Mouse (Mus musculus) midbrain, embryonic 15.5 days (tissue): ENCODE results near the gene Cracr2a. TPM values are rescaled to one million over a fixed set of nuclear protein-coding genes. Genes with fewer than 3 reads are reported as not detected.
A peak's percentile ranks its signal among the peaks of the same experiment; 100 is the strongest.
"Not testable (repeated sequence)": the region's sequence is repeated elsewhere in the genome, so short reads cannot be mapped to it uniquely, and the experiment has no call there.

Experiments
- ATAC-seq: fragments of 200-750 bp; cut with Nextera tagmentation; replicated peaks from 2 replicates; pipeline ENCODE4 v1.8.0; 2017; ENCODE audit warnings: moderate TSS enrichment
- H3K27ac ChIP-seq: fragments of 300-500 bp; sonication (generic); 2 replicates; pipeline ENCODE4 v1.5.1; 2015; ENCODE audit warnings: mild to moderate bottlenecking, inconsistent platforms
- H3K27me3 ChIP-seq: fragments of 300-500 bp; sonication (generic); replicated peaks from 2 replicates; pipeline ENCODE4 v1.6.1; 2015; ENCODE audit warnings: inconsistent platforms
- H3K36me3 ChIP-seq: fragments of 300-500 bp; sonication (generic); replicated peaks from 2 replicates; pipeline ENCODE4 v1.6.1; 2015; ENCODE audit warnings: inconsistent platforms
- H3K4me1 ChIP-seq: fragments of 300-500 bp; sonication (generic); 2 replicates; pipeline ENCODE4 v1.6.1; 2015; ENCODE audit warnings: inconsistent platforms
- H3K4me2 ChIP-seq: fragments of 300-500 bp; sonication (generic); 2 replicates; pipeline ENCODE4 v1.6.1; 2015; ENCODE audit warnings: inconsistent platforms, mild to moderate bottlenecking, moderate library complexity
- H3K4me3 ChIP-seq: fragments of 300-500 bp; sonication (generic); 2 replicates; pipeline ENCODE4 v1.5.1; 2015; ENCODE audit warnings: mild to moderate bottlenecking, inconsistent platforms
- H3K9ac ChIP-seq: fragments of 300-500 bp; sonication (generic); 2 replicates; pipeline ENCODE4 v1.6.1; 2015; ENCODE audit warnings: mild to moderate bottlenecking, inconsistent platforms
- H3K9me3 ChIP-seq: fragments of 300-500 bp; sonication (generic); 2 replicates; pipeline ENCODE4 v1.6.1; 2016; ENCODE audit warnings: inconsistent platforms
- WGBS: fragments of 180-500 bp; shearing (Covaris S2); methylation state at CpG from one replicate; pipeline ENCODE4 v1.1.7; 2015; ENCODE audit warnings: mixed read lengths; 5-methylcytosine and 5-hydroxymethylcytosine counted together
- polyA plus RNA-seq: library from polyadenylated mRNA; unstranded; fragments of >200 nt; fragmentation: Nextera tagmentation; extraction: Ambion mirVana; gene quantifications from 2 replicates; pipeline ENCODE4 v1.2.1, GENCODE M21; 2015

The Cracr2a gene
- 0.11 and 0.74 TPM in 2 replicates for polyA plus RNA-seq

DNA sequence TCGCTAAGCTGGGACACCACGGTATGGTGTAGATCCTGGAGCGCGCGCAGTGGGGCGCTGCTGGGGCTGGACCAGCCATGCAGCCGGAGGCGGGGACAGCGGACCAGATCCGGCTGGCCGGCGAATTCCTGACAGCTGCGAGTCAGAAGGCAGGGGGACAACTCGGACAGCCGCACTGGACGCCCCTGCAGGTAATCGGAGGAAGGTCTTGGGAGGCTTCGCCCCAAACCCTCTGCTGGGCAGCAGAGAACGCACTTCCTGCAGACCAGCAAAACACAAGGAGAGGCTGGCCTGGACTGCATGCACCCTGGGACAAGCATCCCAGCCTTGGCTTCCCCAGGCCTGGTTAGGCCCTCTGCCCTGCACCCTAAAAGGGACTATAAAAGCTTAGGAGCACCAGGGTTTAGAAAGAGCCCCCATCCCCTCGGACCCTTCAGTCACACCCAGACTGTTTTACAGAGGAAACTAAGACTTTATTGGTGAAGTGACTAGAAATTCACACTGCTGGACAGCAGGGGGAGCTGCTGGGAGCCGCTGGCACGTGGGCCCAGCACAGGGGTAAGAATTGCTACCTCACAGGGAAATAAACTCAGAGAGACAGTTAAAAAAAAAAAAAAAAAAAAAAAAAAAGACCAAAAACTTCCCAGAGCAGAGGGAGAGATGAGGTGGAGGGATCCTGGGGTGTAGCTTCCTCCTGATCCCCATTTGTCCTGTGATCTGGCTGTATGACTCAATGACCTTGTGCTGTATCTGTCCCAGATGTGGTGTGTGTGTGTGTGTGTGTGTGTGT lies at the start of gene Cracr2a:
TSS of gene Cracr2a (plus strand) at position 108 of the 790 bp plus-strand sequence.
- no peak within 1 kb of the TSS for H3K27ac ChIP-seq
- H3K4me2 ChIP-seq = peak within 1 kb of the TSS; percentile 74
- peak within 1 kb of the TSS; percentile 38 for H3K4me3 ChIP-seq
- ATAC-seq = peak; percentile 87
- WGBS = under 1% methylated on average over 22 of the region's 22 CpGs
- H3K4me1 ChIP-seq = peaks cover 8% of the 10 kb centered on the region
- no peaks in the 10 kb centered on the region for H3K27me3 ChIP-seq
- H3K9ac ChIP-seq = peak within 1 kb of the TSS; percentile 41
- no peaks in the 10 kb centered on the region for H3K9me3 ChIP-seq
- H3K36me3 ChIP-seq = no peaks in the 10 kb centered on the region

DNA sequence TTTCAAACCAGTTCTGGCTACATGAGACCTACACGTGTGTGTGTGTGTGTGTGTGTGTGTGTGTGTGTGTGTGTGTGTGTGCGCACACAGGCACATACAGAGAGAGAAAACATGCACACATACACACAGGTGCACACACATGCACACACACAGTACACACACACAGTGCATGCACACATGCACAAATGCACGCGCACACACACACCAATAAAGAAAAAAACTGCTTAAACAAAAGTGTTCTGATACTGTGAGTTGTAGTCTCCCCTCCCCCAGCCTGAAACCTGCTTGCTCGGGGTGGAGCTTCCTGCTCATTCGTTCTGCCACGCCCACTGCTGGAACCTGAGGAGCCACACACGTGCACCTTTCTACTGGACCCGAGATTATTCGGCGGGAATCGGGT lies 47.4 kb upstream of the Cracr2a start:
- not testable (repeated sequence) for H3K9ac ChIP-seq, H3K36me3 ChIP-seq, H3K27ac ChIP-seq, H3K27me3 ChIP-seq, H3K4me3 ChIP-seq, H3K4me1 ChIP-seq, ATAC-seq, H3K9me3 ChIP-seq, H3K4me2 ChIP-seq
- 92% methylated on average over 7 of the region's 12 CpGs for WGBS

DNA sequence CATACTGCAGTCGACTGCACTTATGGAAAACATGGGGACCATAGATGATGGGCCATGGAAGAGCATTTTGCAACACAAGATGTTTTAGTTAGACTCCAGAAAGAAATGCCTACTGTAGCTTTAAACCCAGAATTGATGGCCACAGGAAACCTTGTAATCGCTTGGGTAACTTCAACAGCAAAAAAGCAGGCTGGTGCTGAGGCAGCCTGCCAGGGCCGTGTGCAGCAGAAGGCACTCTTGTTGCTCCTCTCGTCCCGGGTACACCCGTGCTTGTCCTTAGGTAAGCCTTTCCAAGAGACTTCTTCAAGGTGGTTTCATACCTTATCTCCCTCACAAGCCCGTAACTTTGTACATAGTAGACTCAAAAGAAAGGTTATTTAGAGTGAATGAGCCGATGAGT lies 40.0 kb upstream of the Cracr2a start:
- no peak for ATAC-seq
- H3K4me2 ChIP-seq = no peak overlapping the region
- 81% methylated on average over 8 of the region's 8 CpGs for WGBS

DNA sequence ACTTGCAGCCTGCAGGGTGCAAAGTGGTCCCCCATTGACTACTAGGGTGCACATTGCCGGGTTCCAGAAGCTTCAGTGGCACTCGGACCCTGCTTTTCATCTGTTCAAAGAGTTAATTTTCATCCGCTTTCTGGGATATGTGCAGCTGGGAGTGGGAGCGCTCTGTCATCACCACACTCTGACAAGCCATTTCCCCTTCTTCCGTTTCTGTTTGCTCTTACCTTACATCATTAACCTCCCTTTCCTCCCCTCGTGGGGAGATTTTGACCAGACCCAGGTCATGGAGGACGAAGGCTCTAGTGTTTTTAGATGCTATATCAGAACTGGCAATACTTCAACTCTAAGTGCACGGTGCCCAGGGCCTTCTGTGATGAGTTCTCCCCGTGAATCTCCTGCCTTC lies 38.8 kb upstream of the Cracr2a start:
- WGBS = 83% methylated on average over 9 of the region's 9 CpGs
- Histone ChIP-seq H3K9me3 (no peaks in the 10 kb centered on the region), H3K27ac (no peak overlapping the region), H3K36me3 (no peaks in the 10 kb centered on the region), H3K27me3 (no peaks in the 10 kb centered on the region), H3K4me1 (no peaks in the 10 kb centered on the region), H3K4me2 (no peak overlapping the region), H3K9ac (no peak overlapping the region), H3K4me3 (no peak overlapping the region)
- ATAC-seq = no peak

More for the DNA sequence above, 40.0 kb upstream of the Cracr2a start:
- H3K9ac ChIP-seq = no peak overlapping the region
- no peaks in the 10 kb centered on the region for H3K27me3 ChIP-seq
- no peaks in the 10 kb centered on the region for H3K36me3 ChIP-seq
- H3K4me3 ChIP-seq = no peak overlapping the region
- no peaks in the 10 kb centered on the region for H3K4me1 ChIP-seq
- no peaks in the 10 kb centered on the region for H3K9me3 ChIP-seq
- no peak overlapping the region for H3K27ac ChIP-seq

DNA sequence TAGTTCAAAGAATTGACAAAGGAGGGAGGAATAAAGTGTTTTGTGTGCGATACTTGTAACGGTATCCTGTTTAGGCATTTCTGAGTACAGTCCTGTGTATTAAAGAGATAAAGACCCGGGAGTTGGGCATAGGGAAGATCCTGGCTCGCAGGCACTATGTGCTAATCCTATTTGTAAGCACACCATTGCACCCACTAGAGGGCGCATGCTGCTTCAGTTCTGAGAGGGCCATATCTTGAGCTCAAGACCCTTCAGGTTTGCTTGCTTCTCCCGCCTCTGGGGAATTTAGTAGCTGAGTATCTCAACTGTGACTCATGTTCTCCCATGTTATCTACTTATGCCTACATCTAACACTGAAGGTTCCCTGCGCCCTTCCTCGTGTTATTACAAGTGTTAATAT lies 36.7 kb upstream of the Cracr2a start:
- H3K4me2 ChIP-seq = no peak overlapping the region
- no peaks in the 10 kb centered on the region for H3K36me3 ChIP-seq
- peaks cover 2% of the 10 kb centered on the region; the same call in 1 of the 2 replicates for H3K4me1 ChIP-seq
- H3K4me3 ChIP-seq = no peak overlapping the region
- no peaks in the 10 kb centered on the region for H3K27me3 ChIP-seq
- no peak overlapping the region for H3K9ac ChIP-seq
- WGBS = 32% methylated on average over 8 of the region's 8 CpGs
- ATAC-seq = 0 out of 2 replicates have a peak, but pooled peaks have one; percentile 27
- H3K27ac ChIP-seq = no peak overlapping the region
- H3K9me3 ChIP-seq = no peaks in the 10 kb centered on the region

DNA sequence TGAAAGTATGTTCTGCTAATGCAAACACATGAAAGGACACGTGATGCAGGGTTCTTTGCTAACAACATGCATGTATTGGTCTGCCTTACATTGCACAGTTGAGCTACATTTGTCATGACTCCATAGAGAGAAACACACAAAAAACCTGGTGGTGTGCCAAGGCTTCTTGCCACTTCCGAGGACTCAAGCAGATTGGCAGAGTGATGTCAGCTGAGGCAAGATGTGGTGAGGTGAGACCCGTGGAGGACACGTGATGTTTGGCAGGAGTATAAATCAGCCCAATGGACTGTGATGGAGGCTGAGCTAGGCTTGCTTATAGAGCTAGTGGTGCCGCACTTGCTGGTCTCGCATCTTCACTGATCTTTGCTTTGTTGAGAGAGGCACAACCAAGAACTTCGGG lies 32.5 kb upstream of the Cracr2a start:
- 87% methylated on average over 7 of the region's 7 CpGs for WGBS
- no peak for ATAC-seq

DNA sequence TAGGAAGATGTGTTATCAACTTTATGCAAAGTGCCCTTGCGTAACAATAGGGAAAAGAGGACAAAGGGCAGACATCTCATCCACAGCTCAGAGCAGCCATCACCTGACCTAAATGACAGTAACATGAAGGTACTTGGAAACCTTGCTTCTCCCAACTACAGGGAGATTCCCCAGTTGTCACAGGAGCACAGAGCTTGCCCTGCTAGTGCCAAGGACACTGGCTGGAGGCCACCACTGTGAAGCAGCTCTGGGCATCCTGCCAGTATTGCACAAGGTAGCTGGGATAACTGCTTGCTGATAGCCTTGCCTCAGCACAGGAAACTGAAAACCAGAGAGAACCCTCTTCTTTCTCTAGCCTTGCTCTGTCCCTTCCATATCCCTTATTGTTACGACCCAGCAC lies 31.7 kb upstream of the Cracr2a start:
- H3K4me1 ChIP-seq = peaks cover 4% of the 10 kb centered on the region; the same call in 1 of the 2 replicates
- no peaks in the 10 kb centered on the region for H3K36me3 ChIP-seq
- H3K4me3 ChIP-seq = no peak overlapping the region
- no peak overlapping the region for H3K9ac ChIP-seq
- H3K9me3 ChIP-seq = no peaks in the 10 kb centered on the region
- H3K4me2 ChIP-seq = no peak overlapping the region
- 76% methylated on average over 2 of the region's 2 CpGs for WGBS
- no peaks in the 10 kb centered on the region for H3K27me3 ChIP-seq
- ATAC-seq = no peak
- H3K27ac ChIP-seq = no peak overlapping the region

More for the DNA sequence above, 32.5 kb upstream of the Cracr2a start:
- H3K27ac ChIP-seq = no peak overlapping the region
- H3K9ac ChIP-seq = no peak overlapping the region
- H3K4me1 ChIP-seq = peaks cover 4% of the 10 kb centered on the region; the same call in 1 of the 2 replicates
- no peak overlapping the region for H3K4me3 ChIP-seq
- no peaks in the 10 kb centered on the region for H3K9me3 ChIP-seq
- no peak overlapping the region for H3K4me2 ChIP-seq
- H3K36me3 ChIP-seq = no peaks in the 10 kb centered on the region
- no peaks in the 10 kb centered on the region for H3K27me3 ChIP-seq

DNA sequence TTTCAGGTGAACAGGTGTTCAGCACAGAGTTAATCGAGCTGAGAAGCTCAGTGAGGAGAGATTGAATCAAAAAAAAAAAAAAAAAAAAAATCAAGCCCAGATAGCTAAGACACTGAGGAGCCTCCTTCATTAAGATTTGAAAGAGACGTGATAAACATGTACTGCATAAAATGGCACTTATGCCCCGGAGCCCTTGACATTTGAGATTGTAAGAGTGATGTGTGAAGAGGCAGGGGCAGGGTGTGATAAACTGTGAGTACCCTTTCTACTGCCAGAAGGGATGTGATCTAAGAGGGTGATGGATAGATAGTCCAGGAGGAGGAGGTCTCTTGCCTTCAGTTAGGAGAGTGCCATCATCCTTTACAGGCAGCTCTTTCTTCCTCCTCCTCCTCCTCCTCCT lies 30.9 kb upstream of the Cracr2a start:
- ATAC-seq = no peak
- H3K27me3 ChIP-seq = no peaks in the 10 kb centered on the region
- H3K27ac ChIP-seq = no peak overlapping the region
- no peaks in the 10 kb centered on the region for H3K9me3 ChIP-seq
- H3K9ac ChIP-seq = no peak overlapping the region
- no peak overlapping the region for H3K4me3 ChIP-seq
- no peak overlapping the region for H3K4me2 ChIP-seq
- no peaks in the 10 kb centered on the region for H3K36me3 ChIP-seq
- peaks cover 4% of the 10 kb centered on the region; the same call in 1 of the 2 replicates for H3K4me1 ChIP-seq
- 81% methylated on average over 3 of the region's 3 CpGs for WGBS

DNA sequence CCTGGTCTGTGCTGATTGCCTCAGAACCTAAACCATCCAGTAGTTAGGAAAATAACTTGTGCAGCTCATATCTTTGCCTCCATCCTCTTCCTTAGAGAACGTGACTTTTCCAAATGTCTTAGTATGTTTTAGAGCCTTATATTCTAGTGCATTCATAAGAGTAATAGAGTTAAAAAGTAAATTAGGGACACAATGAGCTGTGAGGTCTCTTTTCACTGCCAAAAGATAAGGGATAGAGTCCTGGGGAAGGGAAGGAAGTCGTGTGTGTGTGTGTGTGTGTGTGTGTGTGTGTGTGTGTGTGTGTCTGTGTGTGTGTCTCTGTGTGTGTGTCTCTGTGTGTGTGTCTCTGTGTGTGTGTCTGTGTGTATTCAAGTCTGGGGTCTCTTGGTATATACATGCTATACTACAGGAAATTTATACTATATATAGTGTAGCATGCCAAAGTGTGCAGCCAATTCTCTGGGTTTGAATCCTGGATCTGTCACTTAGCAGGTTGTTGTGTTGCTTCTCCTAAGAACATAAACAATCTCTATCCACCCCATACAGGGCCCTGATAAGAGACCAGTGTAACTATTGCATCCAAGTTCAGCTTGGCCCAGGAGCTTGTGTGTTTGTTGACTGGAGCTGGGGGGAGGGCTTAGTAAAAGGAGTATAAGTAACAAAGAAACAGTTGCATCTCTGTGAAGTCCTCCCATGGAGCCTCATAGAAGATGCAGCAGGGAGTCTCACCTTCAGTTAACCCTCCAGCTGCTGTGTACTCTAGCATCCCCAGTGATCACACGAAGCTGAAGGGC lies 29.5 kb upstream of the Cracr2a start:
- Histone ChIP-seq H3K4me3 (no peak overlapping the region), H3K9ac (no peak overlapping the region), H3K27me3 (no peaks in the 10 kb centered on the region), H3K27ac (no peak overlapping the region), H3K9me3 (no peaks in the 10 kb centered on the region), H3K4me1 (peaks cover 4% of the 10 kb centered on the region; the same call in 1 of the 2 replicates), H3K36me3 (no peaks in the 10 kb centered on the region), H3K4me2 (no peak overlapping the region)
- WGBS = 52% methylated on average over 3 of the region's 3 CpGs
- no peak for ATAC-seq

DNA sequence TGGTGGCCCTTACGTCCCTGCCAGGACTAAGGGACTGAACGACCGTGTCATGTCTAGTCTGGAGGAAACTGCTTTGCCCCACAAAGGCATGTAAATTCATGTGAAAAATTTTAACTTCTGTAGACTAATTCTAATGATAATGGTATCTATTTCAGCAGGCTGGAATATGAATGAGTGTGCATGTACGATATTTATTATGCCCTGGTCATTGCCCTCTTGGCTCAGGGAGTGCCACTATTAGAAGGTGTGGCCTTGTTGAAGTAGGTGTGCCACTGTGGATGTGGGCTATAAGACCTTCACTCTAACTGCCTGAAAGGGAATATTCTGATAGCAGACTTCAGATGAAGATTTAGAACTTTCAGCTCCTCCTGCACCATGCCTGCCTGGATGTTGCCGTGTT lies 28.8 kb upstream of the Cracr2a start:
- no peaks in the 10 kb centered on the region for H3K27me3 ChIP-seq
- H3K4me1 ChIP-seq = peaks cover 4% of the 10 kb centered on the region; the same call in 1 of the 2 replicates
- H3K9me3 ChIP-seq = no peaks in the 10 kb centered on the region
- no peak overlapping the region for H3K9ac ChIP-seq
- no peak overlapping the region for H3K27ac ChIP-seq
- WGBS = 85% methylated on average over 5 of the region's 5 CpGs
- H3K4me2 ChIP-seq = no peak overlapping the region
- ATAC-seq = no peak
- H3K4me3 ChIP-seq = no peak overlapping the region
- no peaks in the 10 kb centered on the region for H3K36me3 ChIP-seq

DNA sequence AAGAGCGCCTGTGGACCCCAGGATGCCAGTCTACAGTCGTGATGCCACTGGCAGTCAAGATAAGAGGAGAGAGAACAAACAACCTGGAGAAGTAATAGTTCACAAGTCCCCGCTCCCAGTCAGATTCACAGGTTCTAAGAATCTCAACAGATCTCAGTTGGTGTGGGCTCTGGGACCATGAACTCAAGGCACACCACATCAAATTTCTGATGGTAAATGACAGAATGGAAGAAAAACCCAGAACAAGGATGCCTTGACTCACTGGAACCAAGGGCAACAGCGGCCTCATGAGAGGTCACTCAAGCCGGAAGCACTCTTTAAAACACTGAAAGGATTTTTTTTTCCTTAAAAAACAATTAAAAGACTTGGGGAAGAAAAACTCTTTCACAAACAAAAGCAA lies 27.4 kb upstream of the Cracr2a start:
- ATAC-seq = no peak
- no peak overlapping the region for H3K27ac ChIP-seq

DNA sequence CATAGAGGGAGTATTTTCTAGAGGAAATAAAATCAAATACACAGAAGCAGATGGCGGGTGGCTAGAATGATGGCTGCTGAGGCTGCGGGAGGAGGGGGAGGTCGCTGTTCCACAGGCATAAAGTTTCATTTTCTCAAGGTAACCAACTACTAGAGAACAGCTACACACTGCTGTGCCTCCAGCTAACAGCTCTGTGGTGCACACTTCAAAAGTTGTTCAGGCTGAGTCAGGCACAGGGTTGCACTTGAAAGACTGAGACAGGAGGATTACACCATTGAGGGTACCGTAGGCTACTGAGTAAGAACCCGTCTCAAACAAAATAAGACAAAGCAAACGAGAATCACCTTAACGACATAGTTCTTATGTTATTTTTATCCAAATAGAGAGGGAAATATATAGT lies 24.1 kb upstream of the Cracr2a start:
- H3K4me3 ChIP-seq = no peak overlapping the region
- H3K9me3 ChIP-seq = no peaks in the 10 kb centered on the region
- no peak for ATAC-seq
- no peak overlapping the region for H3K27ac ChIP-seq
- H3K27me3 ChIP-seq = no peaks in the 10 kb centered on the region
- H3K36me3 ChIP-seq = no peaks in the 10 kb centered on the region
- H3K4me2 ChIP-seq = no peak overlapping the region
- peaks cover 5% of the 10 kb centered on the region; the same call in 1 of the 2 replicates for H3K4me1 ChIP-seq
- WGBS = 81% methylated on average over 7 of the region's 7 CpGs
- H3K9ac ChIP-seq = no peak overlapping the region

More for the DNA sequence above, 27.4 kb upstream of the Cracr2a start:
- WGBS = 81% methylated on average over 5 of the region's 5 CpGs
- H3K4me2 ChIP-seq = no peak overlapping the region
- no peaks in the 10 kb centered on the region for H3K9me3 ChIP-seq
- no peaks in the 10 kb centered on the region for H3K36me3 ChIP-seq
- no peak overlapping the region for H3K4me3 ChIP-seq
- H3K9ac ChIP-seq = no peak overlapping the region
- H3K27me3 ChIP-seq = no peaks in the 10 kb centered on the region
- peaks cover 4% of the 10 kb centered on the region; the same call in 1 of the 2 replicates for H3K4me1 ChIP-seq
